Mouse (Mus musculus): ENCODE measurements around the gene Hoxb8.

DNA sequence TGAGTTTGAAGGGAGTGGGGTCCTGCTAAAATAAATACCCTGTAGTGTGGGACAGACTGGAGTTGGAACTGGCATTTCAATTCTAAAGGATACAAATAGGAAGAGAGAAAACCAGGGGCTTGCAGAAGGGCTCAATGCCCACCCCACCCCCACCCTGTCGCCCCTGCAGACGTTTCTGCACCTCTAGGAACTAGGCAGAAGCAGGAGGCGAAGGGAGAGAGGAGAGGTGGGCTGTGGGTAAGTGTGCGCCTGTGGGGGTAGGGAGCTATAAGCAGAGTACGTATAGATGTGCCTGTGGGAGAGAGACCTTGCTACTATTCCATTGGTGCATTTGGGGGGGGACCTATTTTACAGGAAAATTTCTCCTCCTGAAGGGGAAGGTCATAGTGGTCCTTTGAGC, 46.0 kb downstream of the Hoxb8 start:
- no peak for TF ChIP-seq CTCF (IDR thresholded peaks at IDR 0.05; ENCODE audit: low read depth, low read length)
- TF ChIP-seq EP300 (IDR thresholded peaks at IDR 0.05; ENCODE audit: insufficient read depth, low read depth, low read length): no peak
